13 mouse cellular contexts compared by ENCODE assay signal in genomic region chr3:94642495-94643162, GRCm38 (mm10). TPM values are rescaled to one million over a fixed set of nuclear protein-coding genes. Genes with fewer than 3 reads are reported as not detected.
"Had no signal": no experiment of that assay in that cellular context is flagged by ENCODE, and none has a peak within 500 bp of the region (broad histone marks: within the 10 kb centered on the region; RNA-seq: fewer than 3 reads in every experiment).

TSS of gene Gm10972 (plus strand) at chr3:94643112.

RNA-seq across cellular contexts. Expression of gene Gm10972, which starts in this region (rescaled TPM):
- total RNA-seq: neutrophil, adult 5-6 weeks had no signal
- polyA plus RNA-seq: neural tube, embryonic 14.5 days; neural tube, embryonic 15.5 days; small intestine, adult 2 months; spleen, adult 2 months; stomach, embryonic 14.5 days; stomach, embryonic 15.5 days; stomach, embryonic 16.5 days; stomach, postnatal 0 days; testis, adult 2 months; thymus, adult 2 months; thymus, postnatal 0 days; urinary bladder, adult 2 months had no signal
